Mouse (Mus musculus): ENCODE data around the gene Nefh.
A peak's percentile ranks its signal among the peaks of the same experiment; 100 is the strongest.

The Nefh gene

GRCm38 (mm10) chr11:4947813-4948174, at the start of gene Nefh:
Gene Nefh (minus strand): TSS chr11:4948064.
- DNase-seq (ENCODE audit: low read depth, low spot score) = no peak

DNA sequence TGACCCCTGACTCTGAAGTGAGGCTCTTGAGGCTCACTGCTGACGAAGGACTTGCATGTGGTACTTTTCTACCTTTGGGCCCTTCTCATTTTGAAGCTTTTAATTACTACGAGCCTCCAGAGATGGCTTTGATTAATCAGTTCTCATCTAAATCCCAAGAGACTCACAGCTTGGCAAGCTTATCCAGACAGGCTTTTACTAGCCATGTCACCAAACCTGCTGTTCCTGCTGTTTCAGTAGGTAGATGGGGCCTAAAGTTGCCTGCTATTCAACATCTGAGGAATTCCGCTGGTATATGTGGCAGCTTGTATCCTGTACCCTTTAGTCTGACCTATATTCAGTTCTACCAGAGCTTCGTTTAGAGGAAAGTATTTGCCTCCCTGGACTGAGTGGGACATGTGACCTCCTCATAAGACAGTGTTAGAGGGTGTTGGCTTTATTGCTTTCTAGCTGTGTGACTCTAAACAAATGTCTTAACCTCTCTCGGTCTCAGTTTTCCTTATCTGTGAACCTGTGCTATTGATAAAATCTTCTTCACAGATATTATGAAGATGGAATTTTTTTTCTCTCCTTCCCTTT, 48.8 kb upstream of the Nefh start:
- no peak for DNase-seq (ENCODE audit: low read depth, low spot score)

DNA sequence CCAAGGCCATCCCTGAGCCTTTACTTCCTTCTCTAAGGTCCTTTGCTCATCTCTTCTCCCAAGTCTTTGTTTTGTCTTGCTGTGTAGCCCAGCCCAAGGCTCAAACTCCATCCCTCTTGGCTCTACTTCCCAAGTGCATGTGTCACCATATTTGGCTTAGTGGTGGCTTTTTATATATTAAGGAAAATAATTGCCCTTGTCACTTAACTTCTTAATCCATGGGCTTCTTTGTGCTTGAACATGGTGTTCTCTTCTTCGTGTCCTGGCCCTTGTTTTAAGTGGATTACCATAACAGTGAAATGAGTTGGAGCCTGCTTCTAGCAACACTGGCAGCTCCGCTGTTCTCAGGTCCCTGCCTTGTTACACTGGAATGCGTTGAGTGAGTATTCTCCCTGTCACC, 47.8 kb upstream of the Nefh start:
- no peak for DNase-seq (ENCODE audit: low read depth, low spot score)

- DNase-seq (ENCODE audit: low read depth, low spot score) = no peak
These were observed 44.6 kb upstream of the Nefh start for GRCm38 (mm10) chr11:4992471-4992870.

DNA sequence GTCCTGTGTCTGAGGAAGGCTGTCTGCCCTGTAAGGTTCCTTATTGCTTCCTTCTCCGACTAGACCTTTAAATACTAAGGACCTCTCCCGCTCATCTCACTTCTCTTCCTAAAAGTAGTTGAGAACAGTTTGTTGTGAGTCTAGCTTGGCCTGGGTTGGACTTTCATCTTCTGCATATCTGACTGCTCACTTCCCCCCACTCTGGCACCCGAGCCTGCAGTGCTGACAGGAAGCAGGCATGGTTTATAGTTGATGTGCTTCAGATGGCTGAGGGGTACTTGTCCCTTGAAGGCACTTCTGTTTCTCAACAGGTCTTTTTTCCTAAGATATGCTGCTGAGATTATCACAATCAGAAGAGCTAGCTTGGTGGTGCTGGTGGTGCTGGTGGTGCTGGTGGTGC, 41.3 kb upstream of the Nefh start:
- peak; percentile 55 for DNase-seq (ENCODE audit: low read depth, low spot score)

- DNase-seq (ENCODE audit: low read depth, low spot score) = no peak
These were observed 39.6 kb upstream of the Nefh start for GRCm38 (mm10) chr11:4987487-4987852.

DNA sequence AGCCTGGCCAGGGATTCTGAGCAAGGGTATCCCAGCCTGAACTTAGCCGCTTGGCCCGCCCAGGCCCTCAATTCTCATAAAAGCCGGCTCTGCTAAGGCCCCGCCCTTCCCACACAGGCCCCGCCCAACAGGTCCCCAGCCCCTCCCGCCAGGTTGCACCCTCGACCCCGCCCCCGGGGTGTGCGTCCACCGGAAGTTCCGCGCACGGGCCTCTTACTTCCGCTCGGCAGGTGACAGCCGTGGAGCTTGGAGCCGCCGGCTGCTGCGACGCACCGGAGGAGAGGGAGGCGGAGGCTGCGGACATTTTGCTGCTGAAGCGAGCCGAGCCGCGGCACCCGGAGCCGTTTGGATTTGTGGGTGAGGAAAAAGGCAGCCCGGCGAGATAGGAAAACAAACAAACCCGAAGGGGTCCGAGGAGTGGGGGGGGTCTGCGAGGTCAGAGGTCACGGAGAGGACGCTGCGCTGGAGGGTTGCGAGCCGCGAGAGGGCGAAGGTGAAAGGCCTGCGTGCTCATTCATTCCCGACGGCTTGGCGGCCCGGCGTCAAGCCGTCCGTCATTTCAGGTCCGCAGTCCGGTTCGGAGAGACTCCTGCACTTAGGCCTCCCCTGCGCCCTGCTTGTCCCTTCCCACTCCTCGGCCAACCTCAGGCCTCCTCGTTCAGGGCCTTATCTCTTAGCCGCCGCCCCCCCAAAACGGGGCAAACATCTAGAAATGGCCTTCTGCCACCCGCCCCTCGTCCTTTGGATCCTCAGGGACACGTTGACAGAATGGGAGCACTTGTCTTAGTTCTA, 39.0 kb upstream of the Nefh start, which contains the start of gene Ap1b1:
Gene Ap1b1 (plus strand): TSS at position 130 of the 792 bp plus-strand sequence.
- DNase-seq (ENCODE audit: low read depth, low spot score) = peak; percentile 95

- no peak for DNase-seq (ENCODE audit: low read depth, low spot score)
These were observed 36.9 kb upstream of the Nefh start for GRCm38 (mm10) chr11:4984799-4985198.

DNA sequence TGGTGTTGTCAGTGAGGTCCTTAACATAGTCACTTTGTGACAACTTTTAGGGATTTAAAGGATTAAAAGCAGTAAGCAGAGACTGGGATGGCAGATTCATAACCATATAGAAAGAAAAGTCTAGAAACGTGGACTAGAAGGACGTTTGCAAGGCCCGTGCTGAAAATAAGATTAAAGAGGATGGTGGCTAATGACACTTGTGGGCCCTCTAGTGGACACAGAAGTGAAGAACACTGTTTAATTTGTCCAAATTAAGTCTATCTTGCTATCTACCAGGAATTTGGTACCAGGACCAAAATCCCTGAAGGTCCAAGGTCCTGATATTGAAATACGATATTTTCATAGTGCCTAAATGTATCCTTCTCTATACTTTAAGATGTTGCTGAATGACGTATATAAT, 36.4 kb upstream of the Nefh start:
- peak; percentile 61 for DNase-seq (ENCODE audit: low read depth, low spot score)

DNA sequence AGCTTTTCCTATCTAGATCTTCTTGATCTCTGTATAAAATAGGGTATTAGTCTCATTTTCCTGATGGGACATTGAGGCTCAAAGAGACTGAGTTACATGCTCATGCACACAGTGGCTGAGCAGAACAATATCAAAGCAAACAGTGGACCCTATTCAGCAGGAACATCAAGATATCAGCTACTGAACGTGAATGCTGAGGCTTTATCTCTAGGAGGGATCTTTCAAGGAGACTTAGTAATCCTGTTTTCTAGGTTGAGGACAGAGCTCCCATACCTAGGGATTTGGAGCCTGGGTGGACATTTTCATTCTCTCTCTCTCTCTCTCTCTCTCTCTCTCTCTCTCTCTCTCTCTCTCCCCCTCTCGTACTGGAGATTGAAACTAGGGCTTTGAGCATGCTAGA, 35.7 kb upstream of the Nefh start:
- no peak for DNase-seq (ENCODE audit: low read depth, low spot score)

DNA sequence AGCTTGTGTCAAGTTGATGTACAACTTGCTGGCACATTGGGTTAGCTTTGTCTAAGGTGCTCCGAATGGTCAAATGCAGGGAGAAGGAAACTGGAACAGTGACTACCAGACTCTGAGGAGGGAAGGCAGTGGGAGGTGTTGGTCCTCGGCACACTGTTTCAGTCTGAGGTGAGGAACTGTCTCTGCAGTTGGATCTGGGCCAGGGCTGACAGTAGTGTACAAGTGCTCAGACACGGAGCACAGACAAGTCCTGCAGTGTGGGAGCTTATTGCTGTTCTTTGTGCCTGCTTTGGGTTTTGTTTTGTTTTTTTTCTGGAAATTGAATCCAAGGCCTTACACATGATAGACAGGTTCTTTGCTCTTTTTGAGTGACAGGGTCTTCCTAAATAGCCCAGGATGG, 35.1 kb upstream of the Nefh start:
- DNase-seq (ENCODE audit: low read depth, low spot score) = no peak

DNA sequence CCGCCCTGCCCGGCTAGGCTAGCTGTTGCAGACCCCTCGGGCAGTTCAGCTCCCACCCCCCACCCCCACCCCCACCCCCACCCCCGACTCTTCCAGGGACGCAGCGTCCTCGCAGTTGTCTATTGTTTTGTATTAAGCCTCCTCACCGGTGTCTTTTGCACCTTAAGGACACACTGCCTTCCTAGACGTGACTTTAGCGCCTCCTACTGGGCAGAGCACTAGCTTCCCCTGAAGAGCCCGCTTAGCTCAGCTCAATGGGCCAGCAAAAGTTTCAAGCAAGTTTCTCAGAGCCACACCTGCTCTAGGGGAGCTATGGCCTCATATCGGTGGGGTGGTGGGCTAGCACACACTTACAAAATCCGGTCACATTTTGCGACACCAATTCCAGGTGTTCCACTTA, 27.8 kb upstream of the Nefh start:
- peak; percentile 80 for DNase-seq (ENCODE audit: low read depth, low spot score)

DNA sequence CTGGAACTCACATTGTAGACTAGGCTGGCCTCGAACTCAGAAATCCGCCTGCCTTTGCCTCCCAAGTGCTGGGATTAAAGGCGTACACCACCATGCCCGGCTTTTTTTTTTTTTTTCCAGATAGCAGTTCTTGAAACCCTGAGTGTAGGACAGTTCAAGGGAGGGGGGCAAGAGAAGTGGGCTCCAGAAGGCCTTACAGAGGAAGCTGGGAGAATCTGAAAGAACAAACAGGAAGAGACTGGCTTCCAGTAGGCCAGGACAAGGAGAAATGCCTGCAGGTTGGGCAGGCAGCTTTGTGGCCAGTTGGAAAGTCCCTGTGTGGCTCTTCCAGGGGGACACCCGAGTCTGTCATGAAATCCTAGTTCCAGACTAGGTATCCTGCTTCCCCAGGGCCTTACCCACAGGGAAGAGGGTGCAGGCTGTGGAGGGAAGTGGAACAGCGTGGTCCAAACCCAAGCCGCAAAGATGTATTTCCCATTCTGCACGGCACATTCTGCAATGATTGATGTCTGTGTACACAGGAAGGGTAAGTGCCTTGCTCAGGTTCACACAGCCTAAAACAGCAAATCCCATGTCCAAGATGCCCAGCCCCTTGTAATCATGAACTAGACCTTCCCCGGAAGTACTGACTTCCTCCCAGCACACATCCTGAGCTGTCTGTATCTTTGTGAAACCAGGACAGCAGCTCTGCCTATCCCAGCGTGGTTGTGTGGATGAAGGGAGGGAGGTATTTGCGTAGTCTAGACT, 26.7 kb upstream of the Nefh start:
- no peak for DNase-seq (ENCODE audit: low read depth, low spot score)

DNA sequence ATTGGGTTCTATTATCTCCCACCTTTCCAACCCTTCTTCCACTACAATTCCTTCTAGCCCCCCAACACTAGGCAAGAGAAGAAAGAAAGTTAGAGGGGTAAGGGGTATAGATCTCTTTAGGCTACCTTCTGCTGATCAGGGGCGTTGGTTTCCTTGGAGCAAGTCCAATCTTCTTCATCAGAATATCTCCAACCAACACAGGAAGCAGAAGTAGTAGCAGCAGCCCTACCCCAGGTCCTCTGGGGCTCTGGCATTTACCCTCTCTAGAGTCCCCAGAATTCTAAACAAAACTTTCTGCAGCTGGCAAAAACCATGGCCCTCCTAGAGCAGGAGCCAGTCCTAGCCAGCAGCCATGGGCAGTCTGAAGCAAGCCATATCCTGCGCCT, 26.0 kb upstream of the Nefh start:
- DNase-seq (ENCODE audit: low read depth, low spot score) = no peak

DNA sequence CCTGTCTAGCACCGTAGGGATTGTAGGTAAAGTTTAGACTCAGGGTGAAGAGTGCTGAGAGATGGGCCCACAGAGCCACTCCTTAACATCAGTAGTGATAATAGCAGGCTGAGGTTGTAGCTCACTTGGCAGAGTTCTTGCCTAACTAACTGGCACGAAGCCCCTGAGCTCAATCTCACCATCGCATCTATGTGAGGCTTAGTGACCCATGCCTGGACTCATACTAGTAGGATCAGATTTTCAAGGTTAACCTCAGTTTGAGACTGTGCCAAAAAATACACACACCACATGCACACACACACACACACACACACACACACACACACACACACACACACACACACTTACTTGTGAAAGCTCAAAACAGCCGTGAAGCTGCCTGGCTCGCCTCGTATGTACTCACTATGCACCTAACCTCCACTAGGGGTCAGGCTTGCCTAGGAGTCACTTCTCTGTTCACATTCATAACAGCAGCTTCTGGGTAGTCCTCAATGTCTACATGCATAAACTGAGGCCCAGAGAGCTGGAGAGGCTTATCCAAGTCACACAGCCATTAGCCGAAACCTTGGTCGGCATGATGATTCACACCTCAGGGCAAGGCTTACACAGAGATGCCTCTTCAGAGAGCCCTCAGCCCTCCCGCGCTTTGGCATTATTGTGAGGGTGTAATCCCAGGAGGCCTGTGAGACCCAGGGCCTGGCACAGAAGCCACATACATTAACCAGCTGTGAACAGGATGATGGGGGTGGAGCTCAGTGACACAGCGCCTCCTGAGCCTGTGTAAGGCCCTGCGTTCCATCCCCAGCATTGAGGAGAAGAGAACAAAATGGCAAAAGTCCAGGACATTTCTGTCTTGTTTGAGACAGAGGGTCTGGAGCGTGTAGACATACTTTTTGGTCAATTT, 25.4 kb upstream of the Nefh start:
- DNase-seq (ENCODE audit: low read depth, low spot score) = peak; percentile 74

DNA sequence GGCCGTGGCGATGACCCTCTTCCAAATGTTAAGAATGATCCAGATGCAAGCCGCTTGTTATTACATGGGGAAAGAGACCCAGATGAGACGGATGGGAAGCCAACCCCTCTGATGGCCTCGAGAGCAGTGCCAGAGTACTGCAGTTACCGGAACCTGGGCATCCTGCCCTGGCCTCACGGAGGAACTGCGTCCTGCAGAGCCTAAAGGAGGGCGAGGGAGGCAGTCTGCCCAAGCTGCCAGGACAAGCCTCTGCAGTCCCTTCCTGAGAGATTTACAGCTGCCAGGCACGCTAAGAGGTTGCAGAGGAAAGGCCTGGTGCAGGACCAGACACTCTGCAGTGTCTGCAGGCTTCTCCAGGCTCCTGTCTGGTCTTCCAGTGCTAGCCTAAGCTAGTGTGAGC, 20.5 kb upstream of the Nefh start:
- no peak for DNase-seq (ENCODE audit: low read depth, low spot score)

- no peak for DNase-seq (ENCODE audit: low read depth, low spot score)
These were observed 19.7 kb upstream of the Nefh start for GRCm38 (mm10) chr11:4967549-4967948.

DNA sequence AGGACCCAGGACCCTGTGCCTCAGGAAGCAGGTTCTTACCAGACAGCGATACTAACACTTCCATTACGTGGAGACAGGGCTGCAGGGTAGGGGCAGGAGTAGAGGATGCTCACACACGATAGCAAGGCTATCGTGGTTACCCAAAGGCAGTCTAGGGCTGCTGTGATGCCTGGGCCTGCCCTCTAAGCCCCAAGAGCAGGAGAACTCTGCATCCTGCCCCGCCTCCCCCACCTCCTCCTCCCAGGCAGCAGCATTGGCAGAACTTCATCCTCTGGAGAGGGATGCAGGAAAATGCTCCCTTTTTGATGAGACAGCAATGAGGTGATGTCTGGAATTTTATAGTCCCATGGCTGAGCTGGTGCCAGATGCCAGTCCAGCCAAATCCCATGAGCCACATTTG, 19.0 kb upstream of the Nefh start:
- DNase-seq (ENCODE audit: low read depth, low spot score) = no peak

DNA sequence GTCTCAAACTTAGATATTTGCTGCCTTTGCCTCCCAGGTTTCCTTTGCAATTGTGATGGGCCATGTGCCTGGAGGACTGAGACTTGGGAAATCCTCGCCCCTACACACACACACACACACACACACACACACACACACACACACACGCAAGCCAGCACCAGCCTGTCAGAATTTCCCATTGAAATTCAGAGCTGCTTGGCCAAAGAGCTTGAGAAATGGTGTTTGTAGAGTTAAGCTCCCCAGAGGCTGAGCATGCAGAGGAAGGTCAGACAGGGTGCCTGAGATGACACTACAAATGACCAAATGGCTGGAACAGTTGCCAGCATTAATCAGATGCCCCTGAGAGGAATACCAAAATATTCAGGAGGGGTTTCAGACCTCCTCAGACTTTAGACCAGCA, 18.5 kb upstream of the Nefh start:
- DNase-seq (ENCODE audit: low read depth, low spot score) = no peak

DNA sequence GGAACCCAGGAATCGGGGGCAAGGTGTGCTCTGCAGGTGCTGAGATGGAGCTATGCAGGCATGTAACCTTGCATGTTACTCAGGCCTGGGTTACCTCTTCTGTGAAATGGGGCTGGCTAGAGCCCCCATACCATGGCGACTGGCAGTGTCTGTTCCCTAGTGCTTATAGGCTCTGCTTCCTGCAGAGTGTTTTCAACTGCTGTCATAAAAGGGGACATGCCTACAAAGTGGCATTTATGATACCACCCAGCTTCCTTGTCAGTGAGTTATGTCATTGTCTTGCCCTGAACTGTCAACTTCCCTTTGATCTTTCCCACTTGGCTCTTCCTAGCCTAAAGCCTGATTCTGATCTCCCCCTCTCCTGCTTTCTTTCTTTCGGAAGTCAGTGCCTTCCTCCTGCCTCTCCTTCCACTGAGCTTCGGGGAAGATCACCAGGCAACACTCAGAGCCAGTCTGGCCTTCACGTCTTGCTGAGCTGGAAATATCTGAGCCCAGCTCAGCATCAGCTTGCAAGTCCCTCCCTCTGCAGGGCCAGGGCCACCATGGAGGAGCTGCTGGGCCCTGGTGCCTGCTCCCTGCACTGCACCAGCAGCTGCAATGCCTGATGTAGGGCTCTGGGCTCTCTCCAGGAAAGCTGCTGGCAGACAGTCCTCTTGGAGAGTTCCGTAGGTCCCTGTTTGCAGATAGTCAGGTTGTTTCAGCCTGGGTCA, 15.4 kb upstream of the Nefh start:
- no peak for DNase-seq (ENCODE audit: low read depth, low spot score)

DNA sequence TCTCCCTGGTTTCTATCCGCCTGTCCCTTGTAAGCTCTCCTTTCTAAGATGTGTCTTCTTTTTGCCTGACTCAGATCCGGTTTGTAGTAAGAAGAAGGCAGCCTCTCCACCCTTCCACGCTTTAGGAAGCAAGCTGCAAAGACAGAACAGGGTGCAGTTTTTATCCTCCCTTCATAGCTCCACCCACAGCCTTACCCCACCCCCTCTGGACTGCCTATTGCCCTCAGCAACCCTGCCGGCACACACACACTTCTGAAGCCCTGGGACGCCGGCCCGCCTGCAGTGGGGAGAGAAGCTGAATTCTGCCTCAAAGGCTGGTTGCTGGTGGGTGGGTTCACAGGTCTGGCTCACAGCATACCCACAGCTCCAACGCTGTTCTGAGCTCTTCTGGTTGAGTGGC, 6.1 kb upstream of the Nefh start:
- no peak for DNase-seq (ENCODE audit: low read depth, low spot score)

Data from CD4-positive helper T cell, adult 2 months (primary cell).